Mouse (Mus musculus) MEL (cell line): Measurements from ENCODE around the gene Cntn5.

Source experiments
- CTCF ChIP-seq, 3 experiments: IDR thresholded peaks in 2 of 3; conservative IDR thresholded peaks in 1 of 3; 2 replicates each; pipeline ENCODE4 v1.5.1; 2011 to 2012; ENCODE audit warnings: low read length in 3 of 3, low read depth in 2 of 3, mild to moderate bottlenecking in 2 of 3, improper control_type of control experiment in 1 of 3, inconsistent platforms in 1 of 3, mixed read lengths in 1 of 3, moderate library complexity in 1 of 3; ENCODE audit not compliant: control insufficient read depth in 1 of 3, insufficient read depth in 1 of 3, poor library complexity in 1 of 3, severe bottlenecking in 1 of 3
- TAL1 ChIP-seq: IDR thresholded peaks from 2 replicates; pipeline ENCODE4 v1.6.1; 2012; ENCODE audit warnings: mild to moderate bottlenecking, inconsistent platforms, low read length, moderate library complexity, mixed read lengths

DNA sequence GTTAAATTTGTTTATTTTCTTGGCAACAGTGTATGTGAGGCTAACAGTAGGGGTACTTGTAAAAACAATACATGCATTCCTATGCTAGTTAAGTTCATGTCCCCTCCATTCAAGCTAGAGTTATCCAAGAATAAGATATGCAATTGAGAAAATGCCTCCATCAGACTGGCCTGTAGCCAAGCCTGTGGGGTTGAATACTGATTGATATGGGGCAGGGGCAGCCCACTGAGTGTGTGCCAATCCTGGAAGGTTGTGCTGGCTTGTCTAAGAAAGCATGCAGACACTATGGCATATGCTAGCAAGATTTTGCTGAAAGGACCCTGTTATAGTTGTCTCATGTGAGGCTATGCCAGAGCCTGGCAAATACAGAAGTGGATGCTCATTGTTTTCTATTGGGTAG is 1196.8 kb downstream of the Cntn5 start:
- TF ChIP-seq TAL1: no peak
- no peak for TF ChIP-seq CTCF (IDR thresholded peaks at IDR 0.05 in 2 of 3, conservative IDR thresholded peaks at IDR 0.05 in 1 of 3; ENCODE audit: control insufficient read depth in 1 of 3, insufficient read depth in 1 of 3, low read depth in 2 of 3, low read length in 3 of 3, poor library complexity in 1 of 3, severe bottlenecking in 1 of 3)
